Mouse (Mus musculus): ENCODE measurements at regions not wholly inside any gene's neighbourhood (a gene's known extent, or its start where the extent isn't known, plus 50 kb on each side); places are given as distances from the start of the nearest gene placed in this dataset.

DNA sequence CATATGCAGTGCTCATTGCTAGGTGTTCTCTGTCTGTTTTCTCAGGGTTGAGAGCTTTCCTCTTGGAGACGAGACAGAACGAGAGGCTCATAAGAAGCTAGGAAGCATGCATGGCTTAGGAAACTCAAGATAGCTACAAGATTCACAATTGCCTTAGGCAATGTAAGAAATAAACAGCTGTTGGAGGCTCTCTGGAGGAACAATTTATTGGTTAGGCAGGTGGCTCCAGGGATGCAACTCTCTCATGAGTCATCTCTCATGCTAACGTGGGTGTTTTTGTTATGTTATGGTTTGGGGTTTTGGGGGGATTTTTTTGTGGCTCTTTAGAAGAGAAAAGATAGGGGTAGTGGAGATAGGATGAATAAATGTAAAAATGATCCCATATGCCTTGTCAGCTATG is 657.2 kb downstream of the Cdk5rap2 start:
- ATAC-seq (ENCODE audit: insufficient read depth, low read depth), result no peak
- no peak overlapping the region for H3K4me3 ChIP-seq (ENCODE audit: low read depth, low read length)
- H3K27me3 ChIP-seq (ENCODE audit: control insufficient read depth, insufficient read depth, low read length), result no peaks in the 10 kb centered on the region
- no peak overlapping the region for H3K4me2 ChIP-seq (ENCODE audit: low read depth, low read length)
- H3K9me3 ChIP-seq (replicated peaks; ENCODE audit: control insufficient read depth, low read length), result no peaks in the 10 kb centered on the region
- no peak for DNase-seq (ENCODE audit: low spot score)
- TF ChIP-seq CTCF (IDR thresholded peaks at IDR 0.05; ENCODE audit: low read depth) (no peak), EP300 (IDR thresholded peaks at IDR 0.05; ENCODE audit: low read depth) (no peak)
- no peaks in the 10 kb centered on the region for H3K4me1 ChIP-seq (ENCODE audit: control insufficient read depth, insufficient read depth)
- H3K36me3 ChIP-seq (replicated peaks; ENCODE audit: control insufficient read depth, insufficient read depth, low read length), result no peaks in the 10 kb centered on the region
- H3K9ac ChIP-seq (replicated peaks; ENCODE audit: low read depth, low read length), result no peak overlapping the region
- 65% methylated on average over 3 of the region's 3 CpGs for WGBS
- H3K27ac ChIP-seq (ENCODE audit: low read depth), result no peak overlapping the region

DNA sequence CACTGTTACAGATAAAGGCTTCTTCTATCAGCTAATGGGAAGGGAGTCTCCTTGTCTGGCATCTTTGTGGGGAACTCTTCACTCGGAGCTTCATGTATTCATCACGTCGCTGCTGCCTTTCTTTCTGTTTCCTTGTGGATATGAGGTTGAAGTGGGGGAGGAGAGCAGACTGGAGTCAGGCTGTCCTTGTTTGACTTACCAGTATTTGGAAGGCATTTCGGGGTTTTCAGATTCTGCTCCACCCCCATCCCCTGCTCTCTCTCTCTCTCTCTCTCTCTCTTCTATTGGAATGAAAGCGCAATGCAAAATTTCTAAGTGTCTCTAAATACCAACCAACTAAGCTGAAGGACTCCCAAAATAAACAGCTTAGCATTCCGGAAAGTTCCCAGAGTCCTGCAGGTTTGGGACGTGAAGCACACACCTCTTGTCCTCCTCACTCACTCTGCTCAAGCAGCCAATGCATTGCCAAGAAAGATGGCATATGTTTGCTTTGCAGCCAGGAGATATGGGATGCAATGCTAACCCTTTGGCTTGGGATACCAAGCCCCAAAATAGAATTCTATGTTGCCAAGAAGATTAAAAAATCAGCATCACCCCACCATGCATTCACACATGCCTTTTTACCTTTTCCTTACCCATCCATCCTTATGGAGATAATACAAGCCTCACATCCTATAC is 670.3 kb downstream of the Cdk5rap2 start:
- WGBS, result 28% methylated on average over 7 of the region's 7 CpGs
- Histone ChIP-seq H3K36me3 (replicated peaks; ENCODE audit: control insufficient read depth, insufficient read depth, low read length) (no peaks in the 10 kb centered on the region), H3K4me3 (ENCODE audit: low read depth, low read length) (no peak overlapping the region), H3K4me1 (ENCODE audit: control insufficient read depth, insufficient read depth) (0 out of 2 replicates have a peak, but pooled peaks cover 3% of the 10 kb centered on the region), H3K4me2 (ENCODE audit: low read depth, low read length) (peak overlapping the region; percentile 25; the same call in 1 of the 2 replicates), H3K27me3 (ENCODE audit: control insufficient read depth, insufficient read depth, low read length) (no peaks in the 10 kb centered on the region), H3K9ac (replicated peaks; ENCODE audit: low read depth, low read length) (no peak overlapping the region), H3K9me3 (replicated peaks; ENCODE audit: control insufficient read depth, low read length) (no peaks in the 10 kb centered on the region), H3K27ac (ENCODE audit: low read depth) (no peak overlapping the region)
- TF ChIP-seq CTCF (IDR thresholded peaks at IDR 0.05; ENCODE audit: low read depth), result no peak
- no peak for TF ChIP-seq EP300 (IDR thresholded peaks at IDR 0.05; ENCODE audit: low read depth)
- no peak for DNase-seq (ENCODE audit: low spot score)
- ATAC-seq (ENCODE audit: insufficient read depth, low read depth), result peak; percentile 17; the same call in 1 of the 2 replicates
